Mouse (Mus musculus): ENCODE measurements at regions not wholly inside any gene's neighbourhood (a gene's known extent, or its start where the extent isn't known, plus 50 kb on each side); places are given as distances from the start of the nearest gene placed in this dataset.

- no peak for DNase-seq (ENCODE audit: low spot score in 2 of 2)
These were observed 148.6 kb downstream of the Sec61b start for GRCm38 (mm10) chr4:47622851-47623743.

- DNase-seq (ENCODE audit: low spot score in 2 of 2), result no peak
These were observed 155.5 kb downstream of the Sec61b start for GRCm38 (mm10) chr4:47630006-47630405.

GRCm38 (mm10) chr4:47630427-47630826, 156.0 kb downstream of the Sec61b start:
- DNase-seq (ENCODE audit: low spot score in 2 of 2), result no peak

GRCm38 (mm10) chr4:47638876-47639494, 164.5 kb downstream of the Sec61b start:
- no peak for DNase-seq (ENCODE audit: low spot score in 2 of 2)

GRCm38 (mm10) chr4:47645093-47645492, 170.6 kb downstream of the Sec61b start:
- DNase-seq (ENCODE audit: low spot score in 2 of 2), result no peak

- no peak for DNase-seq (ENCODE audit: low spot score in 2 of 2)
These were observed 174.2 kb downstream of the Sec61b start for GRCm38 (mm10) chr4:47648701-47649100.

GRCm38 (mm10) chr4:47649951-47650350, 175.5 kb downstream of the Sec61b start:
- DNase-seq (ENCODE audit: low spot score in 2 of 2), result no peak

- DNase-seq (ENCODE audit: low spot score in 2 of 2), result no peak
These were observed 177.1 kb downstream of the Sec61b start for GRCm38 (mm10) chr4:47651521-47651920.

GRCm38 (mm10) chr4:47653143-47653542, 178.7 kb downstream of the Sec61b start:
- DNase-seq (ENCODE audit: low spot score in 2 of 2), result no peak

- no peak for DNase-seq (ENCODE audit: low spot score in 2 of 2)
These were observed 195.1 kb downstream of the Sec61b start for GRCm38 (mm10) chr4:47669519-47669918.

- peak; percentile 60 to 74 for DNase-seq (ENCODE audit: low spot score in 2 of 2)
These were observed 196.0 kb downstream of the Sec61b start for GRCm38 (mm10) chr4:47670476-47670875.

GRCm38 (mm10) chr4:47671362-47671761, 196.9 kb downstream of the Sec61b start:
- DNase-seq (ENCODE audit: low spot score in 2 of 2), result peak in 1 of 2 experiments; percentile 17

GRCm38 (mm10) chr4:47681141-47681540, 206.7 kb downstream of the Sec61b start:
- DNase-seq (ENCODE audit: low spot score in 2 of 2), result peak; percentile 14 to 31

GRCm38 (mm10) chr4:47691207-47691606, 216.7 kb downstream of the Sec61b start:
- no peak for DNase-seq (ENCODE audit: low spot score in 2 of 2)

- DNase-seq (ENCODE audit: low spot score in 2 of 2), result no peak
These were observed 218.2 kb downstream of the Sec61b start for GRCm38 (mm10) chr4:47692654-47693053.

- no peak for DNase-seq (ENCODE audit: low spot score in 2 of 2)
These were observed 218.8 kb downstream of the Sec61b start for GRCm38 (mm10) chr4:47693221-47693620.

GRCm38 (mm10) chr4:47697071-47697470, 222.6 kb downstream of the Sec61b start:
- DNase-seq (ENCODE audit: low spot score in 2 of 2), result no peak

- no peak for DNase-seq (ENCODE audit: low spot score in 2 of 2)
These were observed 224.1 kb downstream of the Sec61b start for GRCm38 (mm10) chr4:47698514-47698913.

- DNase-seq (ENCODE audit: low spot score in 2 of 2), result no peak
These were observed 224.5 kb downstream of the Sec61b start for GRCm38 (mm10) chr4:47698926-47699325.

- no peak for DNase-seq (ENCODE audit: low spot score in 2 of 2)
These were observed 229.0 kb downstream of the Sec61b start for GRCm38 (mm10) chr4:47703501-47703900.

GRCm38 (mm10) chr4:47704607-47705006, 230.1 kb downstream of the Sec61b start:
- no peak for DNase-seq (ENCODE audit: low spot score in 2 of 2)

GRCm38 (mm10) chr4:47707966-47708365, 233.5 kb downstream of the Sec61b start:
- DNase-seq (ENCODE audit: low spot score in 2 of 2), result peak; percentile 21 to 50

GRCm38 (mm10) chr4:47713387-47713786, 238.9 kb downstream of the Sec61b start:
- DNase-seq (ENCODE audit: low spot score in 2 of 2), result no peak

Measured in gastrocnemius, adult 8-10 months (tissue).